Mouse (Mus musculus) olfactory bulb, adult 2 months (tissue): ENCODE results near the gene 5730455P16Rik.

ENCODE experiments used
- CTCF ChIP-seq: fragments of 200-500 bp; IDR thresholded peaks from 2 replicates; pipeline ENCODE4 v1.5.1; 2012; ENCODE audit warnings: low read depth, mild to moderate bottlenecking, low read length, moderate library complexity; ENCODE audit not compliant: insufficient read depth
- POLR2A ChIP-seq: fragments of 200-500 bp; IDR thresholded peaks from 2 replicates; pipeline ENCODE4 v1.6.1; 2012; ENCODE audit warnings: mild to moderate bottlenecking, low read depth, low read length, moderate library complexity; ENCODE audit not compliant: insufficient read depth

DNA sequence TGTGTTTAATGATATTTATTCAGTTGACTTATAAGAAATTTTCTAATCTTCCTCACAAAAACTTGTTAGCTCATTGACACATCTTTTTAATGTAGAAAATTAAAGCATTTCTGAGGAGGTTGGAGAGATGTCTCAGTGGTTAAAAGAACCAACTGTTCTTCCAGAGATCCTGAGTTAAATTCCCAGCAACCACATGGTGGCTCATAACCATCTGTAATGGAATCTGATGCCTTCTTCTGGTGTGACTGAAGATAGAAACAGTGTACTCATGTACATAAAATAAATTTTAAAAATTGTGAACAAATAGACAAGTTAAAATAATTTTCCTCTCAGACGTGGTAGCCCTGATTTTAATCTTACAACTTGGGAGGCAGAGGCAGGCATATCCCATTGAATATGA, 12.1 kb upstream of the 5730455P16Rik start:
- TF ChIP-seq CTCF (no peak), POLR2A (no peak)
